Mouse (Mus musculus) MEL (cell line): ENCODE data around the gene Itga5. TPM values are rescaled to one million over a fixed set of nuclear protein-coding genes. Genes with fewer than 3 reads are reported as not detected.

Experiments used
- DNase-seq: peaks from one replicate; pipeline ENCODE4 v3.0.0; 2011; ENCODE audit warnings: low read depth, low spot score
- H3K27ac ChIP-seq: 2 replicates; pipeline ENCODE4 v1.5.1; 2012; ENCODE audit warnings: low read depth, mild to moderate bottlenecking, control low read depth, low read length, moderate library complexity; ENCODE audit not compliant: control insufficient read depth
- H3K27me3 ChIP-seq, 2 experiments: fragments of 150-350 bp in 1 of 2; sonication (generic) in 1 of 2; 2 replicates each; pipeline ENCODE4 v1.6.1; 2012; ENCODE audit warnings: low read length in 2 of 2, mild to moderate bottlenecking in 2 of 2, improper control_type of control experiment in 1 of 2, moderate library complexity in 1 of 2; ENCODE audit not compliant: insufficient read depth in 2 of 2, control insufficient read depth in 1 of 2
- H3K36me3 ChIP-seq, 2 experiments: 2 replicates each; pipeline ENCODE4 v1.6.1; 2012 to 2014; ENCODE audit warnings: low read length in 2 of 2, improper control_type of control experiment in 1 of 2, inconsistent platforms in 1 of 2, mild to moderate bottlenecking in 1 of 2; ENCODE audit not compliant: insufficient read depth in 2 of 2, control insufficient read depth in 1 of 2
- H3K4me1 ChIP-seq, 2 experiments: fragments of 150-350 bp in 1 of 2; sonication (generic) in 1 of 2; 2 replicates each; pipeline ENCODE4 v1.6.1; 2012; ENCODE audit warnings: low read length in 2 of 2, improper control_type of control experiment in 1 of 2, mild to moderate bottlenecking in 1 of 2; ENCODE audit not compliant: insufficient read depth in 2 of 2, control insufficient read depth in 1 of 2
- H3K4me3 ChIP-seq, 2 experiments: fragments of 150-350 bp in 1 of 2; sonication (generic) in 1 of 2; 2 replicates each; pipeline ENCODE4 v1.5.1; 2012; ENCODE audit warnings: low read depth in 2 of 2, low read length in 2 of 2, mild to moderate bottlenecking in 2 of 2, moderate library complexity in 2 of 2, control low read depth in 1 of 2, improper control_type of control experiment in 1 of 2; ENCODE audit not compliant: control insufficient read depth in 1 of 2, insufficient read depth in 1 of 2
- H3K79me2 ChIP-seq: 2 replicates; pipeline ENCODE4 v1.6.1; 2012; ENCODE audit warnings: mild to moderate bottlenecking, low read length, moderate library complexity; ENCODE audit not compliant: control insufficient read depth, poor library complexity, insufficient read depth
- H3K9ac ChIP-seq: 2 replicates; pipeline ENCODE4 v1.6.1; 2012; ENCODE audit warnings: low read depth, mild to moderate bottlenecking, control low read depth, low read length, moderate library complexity; ENCODE audit not compliant: control insufficient read depth, poor library complexity, severe bottlenecking
- H3K9me3 ChIP-seq: fragments of 150-350 bp; sonication (generic); replicated peaks from 2 replicates; pipeline ENCODE4 v1.6.1; 2012; ENCODE audit warnings: mild to moderate bottlenecking, low read length, improper control_type of control experiment, moderate library complexity; ENCODE audit not compliant: insufficient read depth
- BHLHE40 ChIP-seq: IDR thresholded peaks from 2 replicates; pipeline ENCODE4 v1.6.1; 2012; ENCODE audit warnings: low read depth, mild to moderate bottlenecking, inconsistent platforms, low read length, improper control_type of control experiment, borderline replicate concordance
- CHD1 ChIP-seq: IDR thresholded peaks from 2 replicates; pipeline ENCODE4 v1.6.1; 2012; ENCODE audit warnings: low read depth, mild to moderate bottlenecking, inconsistent platforms, low read length, improper control_type of control experiment
- CHD2 ChIP-seq: IDR thresholded peaks from 2 replicates; pipeline ENCODE4 v1.6.1; 2011; ENCODE audit warnings: low read length, improper control_type of control experiment
- ELF1 ChIP-seq: IDR thresholded peaks from 2 replicates; pipeline ENCODE4 v1.6.1; 2014; ENCODE audit warnings: low read depth, mild to moderate bottlenecking, inconsistent platforms, low read length, improper control_type of control experiment, moderate library complexity
- EP300 ChIP-seq, 2 experiments: IDR thresholded peaks; 2 replicates each; pipeline ENCODE4 v1.6.1; 2011; ENCODE audit warnings: improper control_type of control experiment in 2 of 2, low read length in 2 of 2, low read depth in 1 of 2, mild to moderate bottlenecking in 1 of 2
- ETS1 ChIP-seq: IDR thresholded peaks from 2 replicates; pipeline ENCODE4 v1.6.1; 2012; ENCODE audit warnings: low read depth, mild to moderate bottlenecking, inconsistent platforms, low read length, improper control_type of control experiment, moderate library complexity
- GABPA ChIP-seq: IDR thresholded peaks from 2 replicates; pipeline ENCODE4 v1.6.1; 2012; ENCODE audit warnings: low read depth, mild to moderate bottlenecking, inconsistent platforms, low read length, improper control_type of control experiment, moderate library complexity
- GATA1 ChIP-seq: IDR thresholded peaks from 2 replicates; pipeline ENCODE4 v1.6.1; 2011; ENCODE audit warnings: low read depth, low read length, improper control_type of control experiment
- HCFC1 ChIP-seq: IDR thresholded peaks from 2 replicates; pipeline ENCODE4 v1.6.1; 2012; ENCODE audit warnings: low read depth, mild to moderate bottlenecking, inconsistent platforms, low read length, improper control_type of control experiment, moderate library complexity
- JUND ChIP-seq: IDR thresholded peaks from 2 replicates; pipeline ENCODE4 v1.6.1; 2011; ENCODE audit warnings: low read depth, mild to moderate bottlenecking, improper control_type of control experiment, low read length
- MAFK ChIP-seq: IDR thresholded peaks from 2 replicates; pipeline ENCODE4 v1.6.1; 2011; ENCODE audit warnings: low read depth, mild to moderate bottlenecking, low read length, improper control_type of control experiment, borderline replicate concordance
- MAZ ChIP-seq: IDR thresholded peaks from 2 replicates; pipeline ENCODE4 v1.6.1; 2012; ENCODE audit warnings: low read depth, mild to moderate bottlenecking, inconsistent platforms, low read length, improper control_type of control experiment
- MXI1 ChIP-seq: IDR thresholded peaks from 2 replicates; pipeline ENCODE4 v1.6.1; 2011; ENCODE audit warnings: mild to moderate bottlenecking, low read depth, low read length, improper control_type of control experiment
- MYB ChIP-seq: IDR thresholded peaks from 2 replicates; pipeline ENCODE4 v1.6.1; 2011; ENCODE audit warnings: mild to moderate bottlenecking, low read depth, low read length, improper control_type of control experiment
- NELFE ChIP-seq: IDR thresholded peaks from 2 replicates; pipeline ENCODE4 v1.6.1; 2011; ENCODE audit warnings: low read depth, low read length, improper control_type of control experiment
- POLR2A ChIP-seq, 2 experiments: IDR thresholded peaks; 2 replicates each; pipeline ENCODE4 v1.6.1; 2011 to 2012; ENCODE audit warnings: low read length in 2 of 2, mild to moderate bottlenecking in 2 of 2, control low read depth in 1 of 2, improper control_type of control experiment in 1 of 2, low read depth in 1 of 2, moderate library complexity in 1 of 2; ENCODE audit not compliant: control insufficient read depth in 1 of 2, insufficient read depth in 1 of 2, poor library complexity in 1 of 2
- POLR2AphosphoS2 ChIP-seq: IDR thresholded peaks from 2 replicates; pipeline ENCODE4 v1.6.1; 2011; ENCODE audit warnings: low read length, improper control_type of control experiment
- RCOR1 ChIP-seq: IDR thresholded peaks from 2 replicates; pipeline ENCODE4 v1.6.1; 2012; ENCODE audit warnings: low read depth, mild to moderate bottlenecking, inconsistent platforms, low read length, improper control_type of control experiment
- SIN3A ChIP-seq: IDR thresholded peaks from 2 replicates; pipeline ENCODE4 v1.6.1; 2012; ENCODE audit warnings: low read length, improper control_type of control experiment, inconsistent platforms
- SMC3 ChIP-seq: IDR thresholded peaks from 2 replicates; pipeline ENCODE4 v1.6.1; 2011; ENCODE audit warnings: low read depth, low read length, improper control_type of control experiment
- TCF12 ChIP-seq: IDR thresholded peaks from 2 replicates; pipeline ENCODE4 v1.6.1; 2014; ENCODE audit warnings: low read depth, mild to moderate bottlenecking, inconsistent platforms, low read length, improper control_type of control experiment, moderate library complexity
- UBTF ChIP-seq: IDR thresholded peaks from 2 replicates; pipeline ENCODE4 v1.6.1; 2012; ENCODE audit warnings: low read depth, mild to moderate bottlenecking, inconsistent platforms, low read length, improper control_type of control experiment, moderate library complexity, borderline replicate concordance; ENCODE audit not compliant: insufficient read depth
- USF1 ChIP-seq: IDR thresholded peaks from 2 replicates; pipeline ENCODE4 v1.6.1; 2014; ENCODE audit warnings: low read depth, mild to moderate bottlenecking, inconsistent platforms, low read length, improper control_type of control experiment, moderate library complexity
- USF2 ChIP-seq, 2 experiments: IDR thresholded peaks; 2 replicates each; pipeline ENCODE4 v1.6.1; 2011 to 2012; ENCODE audit warnings: improper control_type of control experiment in 2 of 2, low read length in 2 of 2, borderline replicate concordance in 1 of 2, inconsistent platforms in 1 of 2, low read depth in 1 of 2, mild to moderate bottlenecking in 1 of 2; ENCODE audit not compliant: insufficient read depth in 1 of 2
- ZKSCAN1 ChIP-seq: IDR thresholded peaks from 2 replicates; pipeline ENCODE4 v1.6.1; 2012; ENCODE audit warnings: low read depth, mild to moderate bottlenecking, inconsistent platforms, low read length, improper control_type of control experiment, moderate library complexity
- ZNF384 ChIP-seq: IDR thresholded peaks from 2 replicates; pipeline ENCODE4 v1.6.1; 2012; ENCODE audit warnings: low read depth, mild to moderate bottlenecking, inconsistent platforms, low read length, improper control_type of control experiment
- polyA plus RNA-seq, 2 experiments: library from polyadenylated mRNA; stranded (reverse) in 1 of 2; unstranded in 1 of 2; fragments of >175 nt in 1 of 2; fragments of >200 nt in 1 of 2; gene quantifications; 2 replicates each; pipeline versions ENCODE4 v1.2.1 to v1.2.4; 2012; ENCODE audit warnings: low replicate concordance in 2 of 2, low read depth in 1 of 2; ENCODE audit not compliant: insufficient read length in 2 of 2, insufficient read depth in 1 of 2, missing spikeins in 1 of 2
- total RNA-seq: library from RNA; depleted of rRNA; stranded (reverse); fragments of 300-350 nt; gene quantifications from 2 replicates; pipeline ENCODE4 v1.2.3, GENCODE M21; 2012

Gene Itga5
- total and polyA plus RNA-seq, 3 experiments, result 6.0 to 17.4 TPM; not detected in 1

- no peaks in the 10 kb centered on the region for H3K9me3 ChIP-seq
- H3K4me3 ChIP-seq, result no peak overlapping the region
- H3K79me2 ChIP-seq, result peaks cover 15% of the 10 kb centered on the region
- peaks cover 0 to 18% of the 10 kb centered on the region in 2 experiments; a peak in 3 of 4 replicates for H3K4me1 ChIP-seq
- H3K27ac ChIP-seq, result no peak overlapping the region
- TF ChIP-seq USF2 (IDR thresholded peaks at IDR 0.05; ENCODE audit: borderline replicate concordance in 1 of 2, insufficient read depth in 1 of 2, low read depth in 1 of 2, low read length in 2 of 2) (no peak), JUND (no peak), EP300 (IDR thresholded peaks at IDR 0.05; ENCODE audit: low read depth in 1 of 2, low read length in 2 of 2) (no peak), ELF1 (no peak), ZNF384 (no peak), MAFK (no peak), SMC3 (no peak), GABPA (no peak), ZKSCAN1 (no peak), MYB (no peak), ETS1 (no peak), CHD1 (no peak), TCF12 (no peak), HCFC1 (no peak), POLR2A (IDR thresholded peaks at IDR 0.05; ENCODE audit: control insufficient read depth in 1 of 2, insufficient read depth in 1 of 2, low read depth in 1 of 2, low read length in 2 of 2, poor library complexity in 1 of 2) (no peak), BHLHE40 (no peak), GATA1 (no peak)
- TF ChIP-seq, all 39 proteins: peak for 0
- Histone ChIP-seq H3K36me3 (peaks cover 0 to 12% of the 10 kb centered on the region in 2 experiments; a peak in 3 of 4 replicates), H3K9ac (no peak overlapping the region), H3K27me3 (no peaks in the 10 kb centered on the region)
- no peak for DNase-seq
These were observed 25.0 kb downstream of the Itga5 start for GRCm38 (mm10) chr15:103341547-103341946.

- Histone ChIP-seq H3K27ac (no peak overlapping the region), H3K9ac (no peak overlapping the region), H3K79me2 (peaks cover 15% of the 10 kb centered on the region), H3K4me3 (peak overlapping the region in 1 of 2 experiments; percentile 49; a peak in 1 of 4 replicates), H3K36me3 (peaks cover 0 to 12% of the 10 kb centered on the region in 2 experiments; a peak in 3 of 4 replicates), H3K4me1 (peaks cover 0 to 18% of the 10 kb centered on the region in 2 experiments; a peak in 3 of 4 replicates), H3K27me3 (no peaks in the 10 kb centered on the region), H3K9me3 (no peaks in the 10 kb centered on the region)
- TF ChIP-seq NELFE (no peak), USF1 (no peak), SIN3A (no peak), MAZ (no peak), GATA1 (no peak), POLR2AphosphoS2 (no peak), CHD2 (no peak), UBTF (no peak), RCOR1 (no peak), MYB (no peak), POLR2A (IDR thresholded peaks at IDR 0.05; ENCODE audit: control insufficient read depth in 1 of 2, insufficient read depth in 1 of 2, low read depth in 1 of 2, low read length in 2 of 2, poor library complexity in 1 of 2) (no peak), MXI1 (no peak)
- no peak for DNase-seq
These were observed 25.8 kb downstream of the Itga5 start for GRCm38 (mm10) chr15:103340786-103341185.
